Mouse (Mus musculus): ENCODE results near the gene 9930022D16Rik. TPM values are rescaled to one million over a fixed set of nuclear protein-coding genes. Genes with fewer than 3 reads are reported as not detected.

The 9930022D16Rik gene
- polyA plus RNA-seq, 1 experiment from 2014 or later, result not detected

GRCm38 (mm10) chr11:109421205-109421604, 7.5 kb downstream of the 9930022D16Rik start:
- 85% methylated on average over 5 of the region's 5 CpGs for whole genome bisulfite sequencing
- no peaks in the 10 kb centered on the region for H3K4me1 ChIP-seq (ENCODE audit: control insufficient read depth, insufficient read depth, low read length)
- no peaks in the 10 kb centered on the region for H3K9me3 ChIP-seq (ENCODE audit: control insufficient read depth, low read length)

GRCm38 (mm10) chr11:109422263-109422662, 8.5 kb downstream of the 9930022D16Rik start:
- ATAC-seq (ENCODE audit: low read depth), result no peak
- WGBS, result 98% methylated on average over 4 of the region's 4 CpGs
- H3K27ac ChIP-seq (ENCODE audit: low read depth, low read length), result no peak overlapping the region
- H3K9ac ChIP-seq (replicated peaks; ENCODE audit: low read depth, low read length), result no peak overlapping the region
- H3K36me3 ChIP-seq (ENCODE audit: control insufficient read depth, insufficient read depth, low read length), result no peaks in the 10 kb centered on the region
- H3K4me2 ChIP-seq (ENCODE audit: low read depth, low read length), result no peak overlapping the region
- 0 out of 2 replicates have a peak, but pooled peaks cover 3% of the 10 kb centered on the region for H3K4me1 ChIP-seq (ENCODE audit: control insufficient read depth, insufficient read depth, low read length)
- no peaks in the 10 kb centered on the region for H3K27me3 ChIP-seq (ENCODE audit: control insufficient read depth, insufficient read depth, low read length)
- no peaks in the 10 kb centered on the region for H3K9me3 ChIP-seq (ENCODE audit: control insufficient read depth, low read length)
- no peak overlapping the region for H3K4me3 ChIP-seq (ENCODE audit: low read depth, low read length)

More at GRCm38 (mm10) chr11:109421205-109421604, 7.5 kb downstream of the 9930022D16Rik start:
- H3K4me2 ChIP-seq (ENCODE audit: low read depth, low read length), result no peak overlapping the region
- ATAC-seq (ENCODE audit: low read depth), result no peak
- no peak overlapping the region for H3K4me3 ChIP-seq (ENCODE audit: low read depth, low read length)
- no peak overlapping the region for H3K9ac ChIP-seq (replicated peaks; ENCODE audit: low read depth, low read length)
- no peaks in the 10 kb centered on the region for H3K27me3 ChIP-seq (ENCODE audit: control insufficient read depth, insufficient read depth, low read length)
- no peak overlapping the region for H3K27ac ChIP-seq (ENCODE audit: low read depth, low read length)
- H3K36me3 ChIP-seq (ENCODE audit: control insufficient read depth, insufficient read depth, low read length), result no peaks in the 10 kb centered on the region

- Histone ChIP-seq H3K4me1 (ENCODE audit: control insufficient read depth, insufficient read depth, low read length) (0 out of 2 replicates have a peak, but pooled peaks cover 3% of the 10 kb centered on the region), H3K9ac (replicated peaks; ENCODE audit: low read depth, low read length) (no peak overlapping the region), H3K36me3 (ENCODE audit: control insufficient read depth, insufficient read depth, low read length) (no peaks in the 10 kb centered on the region), H3K27me3 (ENCODE audit: control insufficient read depth, insufficient read depth, low read length) (no peaks in the 10 kb centered on the region), H3K27ac (ENCODE audit: low read depth, low read length) (no peak overlapping the region), H3K9me3 (ENCODE audit: control insufficient read depth, low read length) (no peaks in the 10 kb centered on the region), H3K4me3 (ENCODE audit: low read depth, low read length) (no peak overlapping the region), H3K4me2 (ENCODE audit: low read depth, low read length) (no peak overlapping the region)
- WGBS, result 55% methylated on average over 1 of the region's 1 CpGs
- ATAC-seq (ENCODE audit: low read depth), result no peak
Observed at GRCm38 (mm10) chr11:109423294-109423693, 9.6 kb downstream of the 9930022D16Rik start.

GRCm38 (mm10) chr11:109425392-109426271, 11.9 kb downstream of the 9930022D16Rik start, which contains the start of gene Amz2:
TSS of gene Amz2 (plus strand) at chr11:109425946.
- Histone ChIP-seq H3K4me1 (ENCODE audit: control insufficient read depth, insufficient read depth, low read length) (0 out of 2 replicates have a peak, but pooled peaks cover 3% of the 10 kb centered on the region), H3K9ac (replicated peaks; ENCODE audit: low read depth, low read length) (peak within 1 kb of the TSS; percentile 57), H3K36me3 (ENCODE audit: control insufficient read depth, insufficient read depth, low read length) (peaks cover 13% of the 10 kb centered on the region; the same call in 1 of the 2 replicates), H3K4me3 (ENCODE audit: low read depth, low read length) (peak within 1 kb of the TSS; percentile 45), H3K9me3 (ENCODE audit: control insufficient read depth, low read length) (no peaks in the 10 kb centered on the region), H3K27ac (ENCODE audit: low read depth, low read length) (peak within 1 kb of the TSS; percentile 67), H3K27me3 (ENCODE audit: control insufficient read depth, insufficient read depth, low read length) (no peaks in the 10 kb centered on the region), H3K4me2 (ENCODE audit: low read depth, low read length) (peak within 1 kb of the TSS; percentile 58)
- peak; percentile 96 for ATAC-seq (ENCODE audit: low read depth)
- WGBS, result under 1% methylated on average over 64 of the region's 65 CpGs

- WGBS, result 0% methylated on average over 11 of the region's 11 CpGs
- peak overlapping the region; percentile 67 for H3K27ac ChIP-seq (ENCODE audit: low read depth, low read length)
- 0 out of 2 replicates have a peak, but pooled peaks cover 3% of the 10 kb centered on the region for H3K4me1 ChIP-seq (ENCODE audit: control insufficient read depth, insufficient read depth, low read length)
- H3K4me3 ChIP-seq (ENCODE audit: low read depth, low read length), result peak overlapping the region; percentile 45
- H3K9ac ChIP-seq (replicated peaks; ENCODE audit: low read depth, low read length), result peak overlapping the region; percentile 57
- peaks cover 13% of the 10 kb centered on the region; the same call in 1 of the 2 replicates for H3K36me3 ChIP-seq (ENCODE audit: control insufficient read depth, insufficient read depth, low read length)
- peak overlapping the region; percentile 58 for H3K4me2 ChIP-seq (ENCODE audit: low read depth, low read length)
- H3K9me3 ChIP-seq (ENCODE audit: control insufficient read depth, low read length), result no peaks in the 10 kb centered on the region
- no peak for ATAC-seq (ENCODE audit: low read depth)
- no peaks in the 10 kb centered on the region for H3K27me3 ChIP-seq (ENCODE audit: control insufficient read depth, insufficient read depth, low read length)
Observed at GRCm38 (mm10) chr11:109426272-109426586, 12.5 kb downstream of the 9930022D16Rik start.

- H3K27ac ChIP-seq (ENCODE audit: low read depth, low read length), result no peak overlapping the region
- 0 out of 2 replicates have a peak, but pooled peaks cover 3% of the 10 kb centered on the region for H3K4me1 ChIP-seq (ENCODE audit: control insufficient read depth, insufficient read depth, low read length)
- peaks cover 14% of the 10 kb centered on the region for H3K36me3 ChIP-seq (ENCODE audit: control insufficient read depth, insufficient read depth, low read length)
- H3K27me3 ChIP-seq (ENCODE audit: control insufficient read depth, insufficient read depth, low read length), result no peaks in the 10 kb centered on the region
- no peak overlapping the region for H3K4me3 ChIP-seq (ENCODE audit: low read depth, low read length)
- H3K9ac ChIP-seq (replicated peaks; ENCODE audit: low read depth, low read length), result no peak overlapping the region
- no peaks in the 10 kb centered on the region for H3K9me3 ChIP-seq (ENCODE audit: control insufficient read depth, low read length)
- no peak for ATAC-seq (ENCODE audit: low read depth)
- H3K4me2 ChIP-seq (ENCODE audit: low read depth, low read length), result no peak overlapping the region
- WGBS, result 96% methylated on average over 5 of the region's 5 CpGs
Observed at GRCm38 (mm10) chr11:109427353-109427752, 13.6 kb downstream of the 9930022D16Rik start.

GRCm38 (mm10) chr11:109434233-109434798, 20.6 kb downstream of the 9930022D16Rik start:
- WGBS, result 94% methylated on average over 16 of the region's 16 CpGs
- 0 out of 2 replicates have a peak, but pooled peaks cover under 1% of the 10 kb centered on the region for H3K4me1 ChIP-seq (ENCODE audit: control insufficient read depth, insufficient read depth, low read length)
- no peak overlapping the region for H3K4me3 ChIP-seq (ENCODE audit: low read depth, low read length)
- H3K9ac ChIP-seq (replicated peaks; ENCODE audit: low read depth, low read length), result no peak overlapping the region
- ATAC-seq (ENCODE audit: low read depth), result no peak
- no peak overlapping the region for H3K4me2 ChIP-seq (ENCODE audit: low read depth, low read length)
- peaks cover 37% of the 10 kb centered on the region for H3K36me3 ChIP-seq (ENCODE audit: control insufficient read depth, insufficient read depth, low read length)
- no peaks in the 10 kb centered on the region for H3K9me3 ChIP-seq (ENCODE audit: control insufficient read depth, low read length)
- no peak overlapping the region for H3K27ac ChIP-seq (ENCODE audit: low read depth, low read length)
- H3K27me3 ChIP-seq (ENCODE audit: control insufficient read depth, insufficient read depth, low read length), result no peaks in the 10 kb centered on the region

GRCm38 (mm10) chr11:109436889-109437288, 23.2 kb downstream of the 9930022D16Rik start:
- Histone ChIP-seq H3K27ac (ENCODE audit: low read depth, low read length) (no peak overlapping the region), H3K9me3 (ENCODE audit: control insufficient read depth, low read length) (no peaks in the 10 kb centered on the region), H3K4me2 (ENCODE audit: low read depth, low read length) (no peak overlapping the region), H3K4me3 (ENCODE audit: low read depth, low read length) (no peak overlapping the region), H3K4me1 (ENCODE audit: control insufficient read depth, insufficient read depth, low read length) (0 out of 2 replicates have a peak, but pooled peaks cover 3% of the 10 kb centered on the region), H3K27me3 (ENCODE audit: control insufficient read depth, insufficient read depth, low read length) (no peaks in the 10 kb centered on the region), H3K9ac (replicated peaks; ENCODE audit: low read depth, low read length) (no peak overlapping the region), H3K36me3 (ENCODE audit: control insufficient read depth, insufficient read depth, low read length) (peaks cover 31% of the 10 kb centered on the region)
- no peak for ATAC-seq (ENCODE audit: low read depth)
- WGBS, result 87% methylated on average over 7 of the region's 8 CpGs

GRCm38 (mm10) chr11:109439209-109439608, 25.5 kb downstream of the 9930022D16Rik start:
- no peak for ATAC-seq (ENCODE audit: low read depth)
- Histone ChIP-seq H3K4me2 (ENCODE audit: low read depth, low read length) (no peak overlapping the region), H3K27me3 (ENCODE audit: control insufficient read depth, insufficient read depth, low read length) (no peaks in the 10 kb centered on the region), H3K36me3 (ENCODE audit: control insufficient read depth, insufficient read depth, low read length) (peaks cover 19% of the 10 kb centered on the region; the same call in 1 of the 2 replicates), H3K4me1 (ENCODE audit: control insufficient read depth, insufficient read depth, low read length) (0 out of 2 replicates have a peak, but pooled peaks cover 3% of the 10 kb centered on the region), H3K4me3 (ENCODE audit: low read depth, low read length) (peak overlapping the region; percentile 34; the same call in 1 of the 2 replicates), H3K27ac (ENCODE audit: low read depth, low read length) (no peak overlapping the region), H3K9ac (replicated peaks; ENCODE audit: low read depth, low read length) (no peak overlapping the region), H3K9me3 (ENCODE audit: control insufficient read depth, low read length) (no peaks in the 10 kb centered on the region)
- 26% methylated on average over 5 of the region's 5 CpGs for WGBS

Measured in neural tube, embryonic 14.5 days (tissue).